Mouse (Mus musculus) stomach, postnatal 0 days (tissue): ENCODE results near the gene Tpst1.

Experiments used
- CTCF ChIP-seq: IDR thresholded peaks from 2 replicates; pipeline ENCODE4 v1.5.1; 2016; ENCODE audit warnings: antibody characterized with exemption, low read depth, mild to moderate bottlenecking, moderate library complexity
- EP300 ChIP-seq: optimal IDR thresholded peaks from 2 replicates; pipeline ENCODE3; 2016; ENCODE audit warnings: antibody characterized with exemption

- no peak for TF ChIP-seq CTCF
- TF ChIP-seq EP300, result no peak
Measured at GRCm38 (mm10) chr5:130143977-130144333, 70.8 kb downstream of the Tpst1 start.
